Mouse (Mus musculus) C2C12 (cell line): ENCODE measurements at regions not wholly inside any gene's neighbourhood (a gene's known extent, or its start where the extent isn't known, plus 50 kb on each side); places are given as distances from the start of the nearest gene placed in this dataset.

Experiments used
- H3K27me3 ChIP-seq: one replicate; pipeline ENCODE4 v1.6.1; 2011; ENCODE audit not compliant: control insufficient read depth, insufficient read depth, insufficient read length
- H3K36me3 ChIP-seq: one replicate; pipeline ENCODE4 v1.6.1; 2011; ENCODE audit not compliant: control insufficient read depth, insufficient read depth
- H3K4me3 ChIP-seq: one replicate; pipeline ENCODE4 v1.5.1; 2011; ENCODE audit warnings: mild to moderate bottlenecking, control low read depth; ENCODE audit not compliant: poor library complexity, insufficient read depth, severe bottlenecking
- H3K79me2 ChIP-seq: one replicate; pipeline ENCODE4 v1.6.1; 2011; ENCODE audit not compliant: control insufficient read depth, insufficient read depth
- H3K79me3 ChIP-seq: one replicate; pipeline ENCODE4 v1.6.1; 2011; ENCODE audit warnings: low read depth, control low read depth
- H3ac ChIP-seq: one replicate; pipeline ENCODE3; 2011; ENCODE audit warnings: low read depth; ENCODE audit not compliant: control insufficient read depth, insufficient read length
- CEBPB ChIP-seq: IDR thresholded peaks from one replicate; pipeline ENCODE4 v1.6.1; 2011; ENCODE audit warnings: low read depth, mild to moderate bottlenecking, control low read depth, moderate library complexity
- CTCF ChIP-seq: IDR thresholded peaks from one replicate; pipeline ENCODE4 v1.5.1; 2011; ENCODE audit not compliant: control insufficient read depth, insufficient read depth, insufficient read length
- FOSL1 ChIP-seq: IDR thresholded peaks from one replicate; pipeline ENCODE4 v1.8.0; 2011; ENCODE audit warnings: mild to moderate bottlenecking, low read length; ENCODE audit not compliant: poor library complexity, insufficient read depth, severe bottlenecking
- MAX ChIP-seq: IDR thresholded peaks from one replicate; pipeline ENCODE4 v1.6.1; 2011; ENCODE audit warnings: mild to moderate bottlenecking, control low read depth
- MYOD1 ChIP-seq: IDR thresholded peaks from one replicate; pipeline ENCODE4 v1.6.1; 2011; ENCODE audit warnings: low read depth; ENCODE audit not compliant: control insufficient read depth, insufficient read length
- MYOG ChIP-seq: IDR thresholded peaks from one replicate; pipeline ENCODE4 v1.6.1; 2011; ENCODE audit not compliant: control insufficient read depth, insufficient read length; ENCODE audit errors: extremely low read depth
- USF1 ChIP-seq: IDR thresholded peaks from one replicate; pipeline ENCODE4 v1.6.1; 2011; ENCODE audit warnings: low read depth, mild to moderate bottlenecking, control low read depth, moderate library complexity

- Histone ChIP-seq H3K79me2 (no peaks in the 10 kb centered on the region), H3K36me3 (no peaks in the 10 kb centered on the region), H3K79me3 (no peaks in the 10 kb centered on the region), H3ac (no peak overlapping the region), H3K4me3 (no peak overlapping the region), H3K27me3 (no peaks in the 10 kb centered on the region)
- TF ChIP-seq MYOG (no peak), MAX (no peak), USF1 (no peak), FOSL1 (no peak)
Observed at GRCm38 (mm10) chr2:162794285-162794684, 133.3 kb upstream of the Ptprt start.

GRCm38 (mm10) chr2:162791374-162792098 is 130.6 kb upstream of the Ptprt start:
- Histone ChIP-seq H3K27me3 (no peaks in the 10 kb centered on the region), H3K79me3 (no peaks in the 10 kb centered on the region), H3K79me2 (no peaks in the 10 kb centered on the region), H3ac (no peak overlapping the region), H3K36me3 (no peaks in the 10 kb centered on the region), H3K4me3 (no peak overlapping the region)
- no peak for TF ChIP-seq FOSL1
- TF ChIP-seq CTCF = no peak
- no peak for TF ChIP-seq MYOG
- TF ChIP-seq USF1 = no peak
- TF ChIP-seq CEBPB = no peak
- no peak for TF ChIP-seq MAX
- TF ChIP-seq MYOD1 = no peak

GRCm38 (mm10) chr2:162784176-162784813 is 123.3 kb upstream of the Ptprt start:
- TF ChIP-seq USF1 (no peak), MYOD1 (no peak), FOSL1 (no peak), MYOG (no peak)

GRCm38 (mm10) chr2:162781599-162781998 is 120.7 kb upstream of the Ptprt start:
- no peaks in the 10 kb centered on the region for H3K79me3 ChIP-seq
- no peak overlapping the region for H3ac ChIP-seq
- no peaks in the 10 kb centered on the region for H3K36me3 ChIP-seq
- H3K79me2 ChIP-seq = no peaks in the 10 kb centered on the region
- H3K4me3 ChIP-seq = no peak overlapping the region
- no peak for TF ChIP-seq FOSL1
- TF ChIP-seq CTCF = no peak
- TF ChIP-seq MYOG = no peak
- TF ChIP-seq USF1 = no peak
- no peak for TF ChIP-seq MAX
- no peak for TF ChIP-seq MYOD1
- no peak for TF ChIP-seq CEBPB
- H3K27me3 ChIP-seq = peaks cover 5% of the 10 kb centered on the region

More at GRCm38 (mm10) chr2:162784176-162784813, 123.3 kb upstream of the Ptprt start:
- Histone ChIP-seq H3K27me3 (peaks cover 5% of the 10 kb centered on the region), H3ac (no peak overlapping the region), H3K79me2 (no peaks in the 10 kb centered on the region), H3K4me3 (no peak overlapping the region), H3K79me3 (no peaks in the 10 kb centered on the region), H3K36me3 (no peaks in the 10 kb centered on the region)

GRCm38 (mm10) chr2:162776542-162776941 is 115.6 kb upstream of the Ptprt start:
- no peak overlapping the region for H3ac ChIP-seq
- no peaks in the 10 kb centered on the region for H3K27me3 ChIP-seq
- H3K79me2 ChIP-seq = no peaks in the 10 kb centered on the region
- H3K4me3 ChIP-seq = no peak overlapping the region
- TF ChIP-seq CTCF (no peak), MYOG (no peak), MYOD1 (no peak), USF1 (no peak), CEBPB (no peak), FOSL1 (no peak), MAX (no peak)
- no peaks in the 10 kb centered on the region for H3K79me3 ChIP-seq
- H3K36me3 ChIP-seq = no peaks in the 10 kb centered on the region

- H3K79me3 ChIP-seq = no peaks in the 10 kb centered on the region
- H3K27me3 ChIP-seq = no peaks in the 10 kb centered on the region
- no peaks in the 10 kb centered on the region for H3K79me2 ChIP-seq
- TF ChIP-seq CEBPB (no peak), MYOG (no peak), CTCF (no peak), MAX (no peak), MYOD1 (no peak), FOSL1 (no peak), USF1 (no peak)
- no peak overlapping the region for H3ac ChIP-seq
- H3K36me3 ChIP-seq = no peaks in the 10 kb centered on the region
- no peak overlapping the region for H3K4me3 ChIP-seq
Observed at GRCm38 (mm10) chr2:162772520-162772919, 111.6 kb upstream of the Ptprt start.
